Mouse (Mus musculus) WW6 (cell line): ENCODE measurements around the gene Ifna2.

Experiments
- DNase-seq: peaks from one replicate; pipeline ENCODE4 v3.0.0-alpha.2; 2013; ENCODE audit warnings: low read depth, low spot score

The Ifna2 gene

DNA sequence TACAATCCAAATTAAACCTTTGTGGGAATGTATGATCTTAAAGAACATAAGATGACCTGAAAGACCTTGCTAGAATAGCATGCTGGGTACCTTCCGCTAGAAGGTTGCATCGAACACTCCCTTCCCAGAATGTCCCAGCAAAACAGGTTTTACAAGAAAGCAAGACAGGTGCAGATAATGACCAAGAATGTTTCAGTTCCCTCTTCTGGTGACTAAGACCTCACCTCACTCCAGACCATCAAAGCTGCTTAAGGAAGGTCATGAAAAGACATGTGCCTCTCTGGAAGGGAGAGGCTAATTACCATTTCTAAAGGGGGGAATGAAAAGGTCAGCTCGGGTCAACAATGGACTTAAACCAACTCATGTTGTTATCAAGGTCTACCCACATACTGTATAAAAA, 30.1 kb downstream of the Ifna2 start:
- DNase-seq, result no peak

DNA sequence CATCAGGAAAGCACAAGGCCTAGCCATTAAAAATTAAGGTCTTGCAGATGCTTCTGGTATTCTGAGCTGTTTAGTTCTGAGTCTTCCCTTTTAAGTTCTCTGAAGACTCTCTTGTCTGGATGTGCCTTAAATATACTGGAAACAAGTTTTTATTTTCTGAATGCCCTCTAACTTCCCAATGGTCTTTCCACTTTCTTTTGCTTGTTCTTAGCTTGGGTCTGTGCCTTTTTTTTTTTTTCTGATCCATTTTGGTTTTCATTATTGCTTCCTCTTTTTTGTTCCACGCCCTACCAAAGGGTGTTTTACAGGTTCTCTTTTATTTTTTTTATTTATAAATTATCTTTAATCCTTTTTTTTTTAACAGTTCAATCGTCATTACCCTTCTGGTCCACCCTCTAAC, 39.4 kb downstream of the Ifna2 start, which contains the start of gene Ifna13:
Gene Ifna13, minus strand, starts transcription at position 101 of the 400 bp plus-strand sequence.
- DNase-seq, result no peak

DNA sequence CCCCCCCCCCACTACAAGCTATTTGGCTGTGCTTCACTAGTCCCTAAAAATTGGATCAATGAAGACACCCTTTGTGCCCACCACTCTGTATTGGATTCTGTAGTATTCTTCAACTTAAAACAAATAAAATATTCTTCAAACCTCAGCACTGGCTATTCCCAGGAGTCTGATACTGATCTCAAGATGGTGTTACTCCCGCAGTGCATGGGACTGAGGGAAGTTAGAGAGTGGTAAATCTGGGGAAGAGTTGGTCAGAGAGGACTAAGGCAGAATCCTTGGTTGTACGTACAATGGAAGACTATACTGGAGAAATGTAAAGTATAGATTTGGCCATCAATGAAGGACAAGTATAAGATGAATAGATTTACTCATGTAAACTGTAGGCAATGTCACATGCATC, 41.2 kb downstream of the Ifna2 start:
- DNase-seq, result no peak

DNA sequence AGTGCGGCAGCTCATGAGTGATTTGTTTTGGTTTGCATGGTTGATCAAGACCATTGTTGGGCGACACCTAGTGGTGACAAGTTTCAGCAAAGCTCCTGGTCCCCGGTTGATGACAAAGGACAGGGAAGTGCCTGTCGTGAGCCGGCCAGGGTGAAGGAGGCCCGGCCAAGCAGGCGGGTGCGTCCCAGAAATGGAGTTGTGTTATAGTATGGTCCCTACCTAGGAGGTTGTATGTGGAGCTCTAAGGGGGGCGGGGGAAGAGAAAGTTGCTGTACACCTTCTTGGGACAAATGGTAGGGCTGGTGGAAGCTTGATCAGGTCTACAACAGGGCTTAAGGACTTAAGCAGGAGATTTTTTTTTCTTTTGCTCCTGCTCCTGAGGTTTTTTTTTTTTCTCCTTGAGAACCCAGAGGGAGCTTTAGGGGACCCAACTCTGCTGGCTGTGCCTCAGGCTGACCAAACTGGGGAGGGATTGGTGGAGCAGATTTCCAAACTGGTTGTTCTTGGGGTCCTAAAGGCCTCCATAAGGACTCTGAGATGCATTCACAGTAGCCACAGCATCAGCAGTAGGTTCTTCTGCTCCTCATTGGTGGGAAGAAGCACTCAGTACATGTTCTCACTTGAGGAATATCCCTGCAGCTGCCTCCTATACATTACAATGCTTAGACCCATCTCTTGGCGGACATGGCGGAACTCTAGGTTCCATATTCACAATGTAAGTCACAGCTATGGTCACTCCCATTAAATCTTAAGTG, 42.5 kb downstream of the Ifna2 start:
- peak; percentile 100 for DNase-seq

DNA sequence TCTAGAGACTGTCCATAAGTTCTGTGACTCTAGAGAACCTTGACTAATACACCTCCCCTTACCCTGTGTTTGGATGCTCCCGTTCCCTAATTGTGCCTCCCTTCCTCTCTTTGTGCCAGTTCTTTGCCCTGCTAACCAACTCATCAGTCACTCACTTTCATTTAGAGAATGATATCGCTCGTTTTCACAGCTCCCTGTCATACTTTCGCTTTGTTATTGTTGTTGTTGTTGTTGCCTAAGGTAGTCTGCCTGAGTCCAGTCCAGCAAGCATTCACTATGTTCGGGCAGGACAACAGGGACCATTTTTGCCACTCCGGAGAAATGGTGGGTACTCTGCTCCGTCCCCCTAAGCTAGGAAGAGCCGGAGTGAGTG, 43.0 kb downstream of the Ifna2 start:
- DNase-seq, result no peak

DNA sequence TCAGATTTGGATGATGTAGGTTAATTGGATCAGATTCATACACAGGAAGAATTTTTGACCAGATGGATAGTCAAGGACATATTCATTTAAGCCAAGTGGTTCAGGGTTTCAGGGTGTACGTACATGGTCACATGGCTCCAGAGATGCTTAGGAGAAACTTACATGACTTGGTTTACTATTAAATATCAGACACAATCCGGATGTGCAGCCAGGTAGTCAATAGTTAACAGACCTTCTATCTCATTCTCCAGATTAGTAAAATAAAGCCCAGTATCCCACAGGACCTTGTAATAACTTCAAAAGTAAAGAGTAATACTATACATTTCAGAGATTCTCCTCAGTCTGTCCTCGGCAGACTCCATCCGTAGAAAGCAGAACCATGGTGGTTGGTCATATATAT, 49.4 kb downstream of the Ifna2 start, which contains the start of gene C87499:
Gene C87499, minus strand, starts transcription at position 101 of the 400 bp plus-strand sequence.
- no peak for DNase-seq
